Mouse (Mus musculus) hindbrain, postnatal 0 days (tissue): Measurements from ENCODE around the gene Ldlrad3. TPM values are rescaled to one million over a fixed set of nuclear protein-coding genes. Genes with fewer than 3 reads are reported as not detected.

Experiments
- ATAC-seq: fragments of 200-750 bp; cut with Nextera tagmentation; 2 replicates; pipeline ENCODE4 v1.8.0; 2017; ENCODE audit warnings: mild to moderate bottlenecking, moderate TSS enrichment, moderate library complexity
- DNase-seq: peaks from one replicate; pipeline ENCODE4 v3.0.0-alpha.2; 2015; ENCODE audit warnings: low spot score
- H3K27ac ChIP-seq: fragments of 300-500 bp; sonication (generic); 2 replicates; pipeline ENCODE4 v1.5.1; 2014; ENCODE audit warnings: mild to moderate bottlenecking
- H3K27me3 ChIP-seq: fragments of 300-500 bp; sonication (generic); 2 replicates; pipeline ENCODE4 v1.6.1; 2014; ENCODE audit warnings: low read length, mixed read lengths; ENCODE audit not compliant: insufficient read depth
- H3K36me3 ChIP-seq: fragments of 300-500 bp; sonication (generic); 2 replicates; pipeline ENCODE4 v1.6.1; 2014; ENCODE audit warnings: low read length, mixed read lengths; ENCODE audit not compliant: insufficient read depth
- H3K4me1 ChIP-seq: fragments of 300-500 bp; sonication (generic); 2 replicates; pipeline ENCODE4 v1.6.1; 2014; ENCODE audit warnings: antibody characterized with exemption, low read length, mixed read lengths; ENCODE audit not compliant: insufficient read depth
- H3K4me2 ChIP-seq: fragments of 300-500 bp; sonication (generic); 2 replicates; pipeline ENCODE4 v1.6.1; 2014; ENCODE audit warnings: low read depth, mild to moderate bottlenecking, low read length, moderate library complexity, mixed read lengths
- H3K4me3 ChIP-seq: fragments of 300-500 bp; sonication (generic); 2 replicates; pipeline ENCODE4 v1.5.1; 2014; ENCODE audit warnings: low read length
- H3K9ac ChIP-seq: fragments of 300-500 bp; sonication (generic); replicated peaks from 2 replicates; pipeline ENCODE4 v1.6.1; 2014; ENCODE audit warnings: mild to moderate bottlenecking, low read length, moderate library complexity, mixed read lengths
- H3K9me3 ChIP-seq: fragments of 300-500 bp; sonication (generic); 2 replicates; pipeline ENCODE4 v1.6.1; 2016; ENCODE audit warnings: low read length, mixed read lengths
- CTCF ChIP-seq: IDR thresholded peaks from 2 replicates; pipeline ENCODE4 v1.5.1; 2016; ENCODE audit warnings: antibody characterized with exemption, control low read depth, low read depth
- WGBS: fragments of 180-500 bp; shearing (Covaris S2); extraction: QIAGEN DNeasy Blood & Tissue Kit; methylation state at CpG from one replicate; pipeline ENCODE4 v1.1.7; 2014; 5-methylcytosine and 5-hydroxymethylcytosine counted together
- polyA plus RNA-seq: library from polyadenylated mRNA; unstranded; fragments of >200 nt; fragmentation: Nextera tagmentation; extraction: Ambion mirVana; gene quantifications from 2 replicates; pipeline ENCODE4 v1.2.1, GENCODE M21; 2015
- total RNA-seq: library from RNA; depleted of rRNA; stranded (reverse); fragments of >200 nt; gene quantifications from 2 replicates; pipeline ENCODE4 v1.2.3, GENCODE M21; 2014

Gene Ldlrad3
- total and polyA plus RNA-seq, 2 experiments from 2014 or later, result 21.6 to 32.4 TPM

- TF ChIP-seq CTCF, result no peak
- Histone ChIP-seq H3K27me3 (no peaks in the 10 kb centered on the region), H3K4me1 (peaks cover 20% of the 10 kb centered on the region), H3K27ac (no peak overlapping the region), H3K4me3 (no peak overlapping the region), H3K36me3 (no peaks in the 10 kb centered on the region), H3K9me3 (no peaks in the 10 kb centered on the region), H3K9ac (no peak overlapping the region), H3K4me2 (no peak overlapping the region)
- ATAC-seq (no peak), DNase-seq (no peak)
- WGBS, result 48% methylated on average over 8 of the region's 8 CpGs
Observed at GRCm38 (mm10) chr2:101980456-101980947, 205.7 kb downstream of the Ldlrad3 start.

- DNase-seq (peak; percentile 83), ATAC-seq (peak; percentile 77)
- WGBS, result 7% methylated on average over 21 of the region's 21 CpGs
- peak overlapping the region; percentile 62 for H3K27ac ChIP-seq
- TF ChIP-seq CTCF, result no peak; the same call in 1 of the 2 replicates
- H3K9ac ChIP-seq, result 0 out of 2 replicates have a peak overlapping the region, but pooled peaks have one; percentile 6
- H3K4me1 ChIP-seq, result peaks cover 20% of the 10 kb centered on the region
- H3K4me3 ChIP-seq, result no peak overlapping the region
- H3K4me2 ChIP-seq, result 0 out of 2 replicates have a peak overlapping the region, but pooled peaks have one; percentile 8
- H3K9me3 ChIP-seq, result no peaks in the 10 kb centered on the region
- H3K27me3 ChIP-seq, result no peaks in the 10 kb centered on the region
- H3K36me3 ChIP-seq, result no peaks in the 10 kb centered on the region
Observed at GRCm38 (mm10) chr2:101978534-101979525, 207.4 kb downstream of the Ldlrad3 start.

- Histone ChIP-seq H3K36me3 (no peaks in the 10 kb centered on the region), H3K9me3 (no peaks in the 10 kb centered on the region), H3K27ac (no peak overlapping the region), H3K4me1 (peaks cover 13% of the 10 kb centered on the region), H3K9ac (no peak overlapping the region), H3K4me2 (no peak overlapping the region), H3K27me3 (no peaks in the 10 kb centered on the region), H3K4me3 (no peak overlapping the region)
- ATAC-seq (no peak), DNase-seq (no peak)
- TF ChIP-seq CTCF, result no peak
- 62% methylated on average over 7 of the region's 7 CpGs for WGBS
Observed at GRCm38 (mm10) chr2:101976399-101977064, 209.7 kb downstream of the Ldlrad3 start.

GRCm38 (mm10) chr2:101973810-101974209, 212.4 kb downstream of the Ldlrad3 start:
- H3K36me3 ChIP-seq, result no peaks in the 10 kb centered on the region
- H3K9me3 ChIP-seq, result no peaks in the 10 kb centered on the region
- H3K4me2 ChIP-seq, result no peak overlapping the region
- H3K4me1 ChIP-seq, result peaks cover 4% of the 10 kb centered on the region
- WGBS, result 58% methylated on average over 3 of the region's 3 CpGs
- H3K4me3 ChIP-seq, result no peak overlapping the region
- no peak for TF ChIP-seq CTCF
- no peak for DNase-seq
- no peaks in the 10 kb centered on the region for H3K27me3 ChIP-seq
- no peak overlapping the region for H3K27ac ChIP-seq
- H3K9ac ChIP-seq, result no peak overlapping the region
- ATAC-seq, result no peak

GRCm38 (mm10) chr2:101967601-101968000, 218.6 kb downstream of the Ldlrad3 start:
- Histone ChIP-seq H3K4me1 (0 out of 2 replicates have a peak, but pooled peaks cover 3% of the 10 kb centered on the region), H3K36me3 (no peaks in the 10 kb centered on the region), H3K9me3 (no peaks in the 10 kb centered on the region), H3K4me3 (no peak overlapping the region), H3K27ac (no peak overlapping the region), H3K27me3 (no peaks in the 10 kb centered on the region), H3K9ac (no peak overlapping the region), H3K4me2 (no peak overlapping the region)
- 36% methylated on average over 4 of the region's 4 CpGs for WGBS
- ATAC-seq (no peak), DNase-seq (no peak)
- TF ChIP-seq CTCF, result no peak

- no peaks in the 10 kb centered on the region for H3K9me3 ChIP-seq
- 41% methylated on average over 7 of the region's 7 CpGs for WGBS
- no peak overlapping the region for H3K9ac ChIP-seq
- no peak overlapping the region for H3K4me3 ChIP-seq
- H3K36me3 ChIP-seq, result no peaks in the 10 kb centered on the region
- no peak overlapping the region for H3K27ac ChIP-seq
- H3K27me3 ChIP-seq, result no peaks in the 10 kb centered on the region
- 0 out of 2 replicates have a peak, but pooled peaks cover 3% of the 10 kb centered on the region for H3K4me1 ChIP-seq
- ATAC-seq (no peak), DNase-seq (no peak)
- no peak for TF ChIP-seq CTCF
- no peak overlapping the region for H3K4me2 ChIP-seq
Observed at GRCm38 (mm10) chr2:101967152-101967551, 219.0 kb downstream of the Ldlrad3 start.
